Mouse (Mus musculus) kidney, adult 2 months (tissue): Measurements from ENCODE around the gene Zcchc7. TPM values are rescaled to one million over a fixed set of nuclear protein-coding genes. Genes with fewer than 3 reads are reported as not detected.
"Not testable (repeated sequence)": the region's sequence is repeated elsewhere in the genome, so short reads cannot be mapped to it uniquely, and the experiment has no call there.

Source experiments
- DNase-seq: peaks from one replicate; pipeline ENCODE4 v3.0.0; 2021
- H3K27ac ChIP-seq: fragments of 200-500 bp; 2 replicates; pipeline ENCODE4 v1.5.1; 2012; ENCODE audit warnings: low read depth, low read length, control low read depth, inconsistent platforms; ENCODE audit not compliant: insufficient read depth
- H3K27me3 ChIP-seq: fragments of 200-500 bp; replicated peaks from 2 replicates; pipeline ENCODE4 v1.6.1; 2012; ENCODE audit warnings: mild to moderate bottlenecking, moderate library complexity, low read length, inconsistent platforms; ENCODE audit not compliant: control insufficient read depth, insufficient read depth
- H3K36me3 ChIP-seq: fragments of 200-500 bp; 2 replicates; pipeline ENCODE4 v1.6.1; 2012; ENCODE audit warnings: mild to moderate bottlenecking, moderate library complexity, low read length, inconsistent platforms; ENCODE audit not compliant: control insufficient read depth, insufficient read depth
- H3K4me1 ChIP-seq: fragments of 200-500 bp; 2 replicates; pipeline ENCODE4 v1.6.1; 2011; ENCODE audit warnings: low read length; ENCODE audit not compliant: control insufficient read depth, insufficient read depth
- H3K4me3 ChIP-seq: fragments of 200-500 bp; 2 replicates; pipeline ENCODE4 v1.5.1; 2011; ENCODE audit warnings: mild to moderate bottlenecking, low read depth, low read length, control low read depth; ENCODE audit not compliant: insufficient read depth
- CTCF ChIP-seq: fragments of 200-500 bp; conservative IDR thresholded peaks from 2 replicates; pipeline ENCODE4 v1.5.1; 2011; ENCODE audit warnings: low read depth, mild to moderate bottlenecking, control low read depth, low read length, moderate library complexity, mixed read lengths; ENCODE audit not compliant: insufficient read depth, insufficient read length
- POLR2A ChIP-seq: fragments of 200-500 bp; IDR thresholded peaks from one replicate; pipeline ENCODE4 v1.6.1; 2011; ENCODE audit warnings: low read depth, low read length, control low read depth
- WGBS: fragments of 180-500 bp; shearing (Covaris S2); methylation state at CpG from one replicate; pipeline ENCODE4 v1.1.7; 2018; 5-methylcytosine and 5-hydroxymethylcytosine counted together
- polyA plus RNA-seq: library from polyadenylated mRNA; depleted of rRNA; stranded (reverse); fragments of >200 nt; gene quantifications from 2 replicates; pipeline ENCODE4 v1.2.3, GENCODE M21; 2012

The Zcchc7 gene
- polyA plus RNA-seq, 1 experiment: 9.1 TPM

- Histone ChIP-seq H3K27ac (no peak overlapping the region), H3K4me3 (no peak overlapping the region), H3K36me3 (no peaks in the 10 kb centered on the region), H3K27me3 (no peaks in the 10 kb centered on the region), H3K4me1 (peaks cover 6% of the 10 kb centered on the region; the same call in 1 of the 2 replicates)
- no peak for TF ChIP-seq POLR2A
- no peak for TF ChIP-seq CTCF
- WGBS: 54% methylated on average over 8 of the region's 8 CpGs
- peak; percentile 66 for DNase-seq
These were observed 183.0 kb downstream of the Zcchc7 start for GRCm38 (mm10) chr4:44938359-44939340.

DNA sequence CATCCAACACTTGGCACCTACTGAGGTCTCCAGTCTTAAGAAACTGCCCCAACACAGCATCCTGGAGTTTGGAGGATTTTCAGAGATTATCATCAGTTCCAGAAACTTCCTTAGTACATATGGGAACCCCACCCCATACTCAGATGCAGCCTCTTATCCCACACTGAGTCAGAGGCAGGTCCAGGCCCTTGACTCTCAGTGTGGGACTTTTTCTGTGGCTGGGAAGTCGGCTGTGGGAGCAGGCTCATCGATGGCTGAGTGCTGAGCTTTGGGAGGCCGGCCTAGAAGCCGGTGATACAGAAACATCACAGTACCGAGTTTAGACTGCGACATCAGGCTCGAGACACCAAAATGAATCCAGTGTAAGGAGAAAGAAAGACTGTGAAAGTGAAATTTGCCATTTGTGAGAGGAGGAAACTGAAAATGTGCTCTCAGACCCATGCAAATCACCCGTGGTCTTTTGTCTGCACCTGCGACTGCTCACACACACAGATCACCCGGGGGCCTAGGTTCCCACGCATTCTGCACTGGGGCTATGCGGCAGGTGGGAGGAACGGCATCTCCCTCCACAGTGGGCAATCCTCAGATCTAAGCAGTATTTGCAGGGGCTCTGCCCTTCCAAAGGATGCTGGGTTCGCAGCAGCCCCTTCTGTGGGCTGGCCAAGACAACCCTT lies 184.0 kb downstream of the Zcchc7 start:
- WGBS: 86% methylated on average over 14 of the region's 14 CpGs
- TF ChIP-seq POLR2A (no peak), CTCF (no peak)
- no peaks in the 10 kb centered on the region for H3K27me3 ChIP-seq
- H3K4me3 ChIP-seq: no peak overlapping the region
- H3K4me1 ChIP-seq: peaks cover 6% of the 10 kb centered on the region; the same call in 1 of the 2 replicates
- no peaks in the 10 kb centered on the region for H3K36me3 ChIP-seq
- no peak for DNase-seq
- H3K27ac ChIP-seq: no peak overlapping the region

DNA sequence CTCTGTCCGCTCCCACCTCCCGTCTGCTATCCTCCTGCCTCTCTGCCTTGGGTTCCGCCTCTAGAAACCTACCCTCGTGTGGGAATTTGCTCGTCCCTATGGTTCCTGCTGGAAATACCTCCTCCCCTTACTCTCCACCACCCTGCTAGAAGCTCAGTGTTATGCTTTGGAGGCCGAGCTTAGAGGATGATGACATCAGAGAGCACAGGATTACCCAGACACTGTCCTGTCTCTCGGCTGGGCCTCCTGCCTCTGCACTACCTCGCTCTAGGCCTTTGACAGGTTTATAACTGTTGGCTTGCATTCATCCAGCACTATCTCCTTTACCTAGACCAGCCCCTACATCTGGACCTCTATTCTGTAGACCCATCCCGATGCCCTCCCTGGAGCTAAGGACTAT lies 184.6 kb downstream of the Zcchc7 start:
- Histone ChIP-seq H3K27ac (no peak overlapping the region), H3K4me3 (no peak overlapping the region), H3K27me3 (no peaks in the 10 kb centered on the region), H3K4me1 (peaks cover 6% of the 10 kb centered on the region; the same call in 1 of the 2 replicates), H3K36me3 (no peaks in the 10 kb centered on the region)
- no peak for TF ChIP-seq CTCF
- no peak for DNase-seq
- WGBS: 85% methylated on average over 9 of the region's 9 CpGs

DNA sequence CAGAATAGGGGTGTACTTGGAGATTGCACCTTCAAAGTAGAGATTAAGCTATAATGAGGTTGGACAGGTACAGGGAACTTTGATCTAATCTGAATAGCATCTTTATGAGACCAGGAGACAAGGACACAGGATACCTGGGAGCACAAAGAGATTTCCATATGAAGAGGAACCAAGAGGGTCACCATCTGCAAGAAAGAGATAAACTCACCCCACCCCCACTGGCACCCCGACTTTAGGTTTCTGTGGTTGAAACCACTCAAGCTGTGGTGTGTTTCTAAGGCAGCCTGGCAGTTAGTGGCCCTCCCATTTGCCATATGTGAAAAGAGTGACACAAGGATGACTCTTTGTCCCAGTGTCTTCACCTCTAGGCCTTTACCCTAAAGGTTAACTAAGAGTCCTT lies 186.6 kb downstream of the Zcchc7 start:
- no peaks in the 10 kb centered on the region for H3K36me3 ChIP-seq
- peaks cover 6% of the 10 kb centered on the region; the same call in 1 of the 2 replicates for H3K4me1 ChIP-seq
- H3K27me3 ChIP-seq: no peaks in the 10 kb centered on the region
- no peak overlapping the region for H3K4me3 ChIP-seq
- TF ChIP-seq CTCF: no peak
- TF ChIP-seq POLR2A: no peak
- DNase-seq: no peak
- WGBS: 76% methylated on average over 1 of the region's 1 CpGs
- no peak overlapping the region for H3K27ac ChIP-seq

- peak; percentile 93 for DNase-seq
- Histone ChIP-seq H3K27ac (peak overlapping the region; percentile 98), H3K4me1 (peaks cover 11% of the 10 kb centered on the region; the same call in 1 of the 2 replicates), H3K27me3 (no peaks in the 10 kb centered on the region), H3K36me3 (no peaks in the 10 kb centered on the region), H3K4me3 (peak overlapping the region; percentile 81)
- TF ChIP-seq POLR2A (no peak), CTCF (no peak)
- WGBS: 37% methylated on average over 6 of the region's 6 CpGs
These were observed 187.8 kb downstream of the Zcchc7 start for GRCm38 (mm10) chr4:44943480-44943879.

GRCm38 (mm10) chr4:44944426-44945075 lies 188.9 kb downstream of the Zcchc7 start:
- Histone ChIP-seq H3K4me1 (peaks cover 11% of the 10 kb centered on the region; the same call in 1 of the 2 replicates), H3K36me3 (no peaks in the 10 kb centered on the region), H3K4me3 (peak overlapping the region; percentile 62), H3K27ac (peak overlapping the region; percentile 79), H3K27me3 (no peaks in the 10 kb centered on the region)
- WGBS: 60% methylated on average over 10 of the region's 10 CpGs
- DNase-seq: peak; percentile 65
- TF ChIP-seq CTCF (no peak), POLR2A (no peak)

GRCm38 (mm10) chr4:44946126-44946525 lies 190.4 kb downstream of the Zcchc7 start:
- not testable (repeated sequence) for H3K36me3 ChIP-seq, H3K27me3 ChIP-seq, DNase-seq, H3K4me3 ChIP-seq, H3K27ac ChIP-seq
- peaks cover 11% of the 10 kb centered on the region; the same call in 1 of the 2 replicates for H3K4me1 ChIP-seq
- 77% methylated on average over 2 of the region's 2 CpGs for WGBS
